Mouse (Mus musculus) CH12.LX (cell line): ENCODE results near the gene Fam198a. TPM values are rescaled to one million over a fixed set of nuclear protein-coding genes. Genes with fewer than 3 reads are reported as not detected.
A peak's percentile ranks its signal among the peaks of the same experiment; 100 is the strongest.

Experiments
- DNase-seq: peaks from one replicate; pipeline ENCODE4 v3.0.0-alpha.2; 2013; ENCODE audit errors: extremely low read depth
- H3K27ac ChIP-seq: 2 replicates; pipeline ENCODE4 v1.5.1; 2012; ENCODE audit warnings: low read depth, mild to moderate bottlenecking, control low read depth, moderate library complexity; ENCODE audit not compliant: insufficient read depth
- H3K27me3 ChIP-seq: replicated peaks from 2 replicates; pipeline ENCODE3; 2012; ENCODE audit warnings: inconsistent platforms
- H3K36me3 ChIP-seq, 2 experiments: replicated peaks in 1 of 2; 2 replicates each; pipeline versions ENCODE3 to v1.6.1; 2012; ENCODE audit warnings: inconsistent platforms in 1 of 2, low read length in 1 of 2, mild to moderate bottlenecking in 1 of 2, mixed read lengths in 1 of 2, moderate library complexity in 1 of 2; ENCODE audit not compliant: control insufficient read depth in 1 of 2, insufficient read depth in 1 of 2
- H3K4me1 ChIP-seq, 2 experiments: 2 replicates each; pipeline ENCODE4 v1.6.1; 2012; ENCODE audit warnings: inconsistent platforms in 1 of 2, moderate library complexity in 1 of 2; ENCODE audit not compliant: insufficient read depth in 2 of 2, control insufficient read depth in 1 of 2
- H3K4me2 ChIP-seq: 2 replicates; pipeline ENCODE4 v1.6.1; 2012; ENCODE audit warnings: low read depth, mild to moderate bottlenecking, control low read depth; ENCODE audit not compliant: poor library complexity, insufficient read depth, severe bottlenecking
- H3K4me3 ChIP-seq, 3 experiments: fragments of 150-350 bp in 1 of 3; sonication (generic) in 1 of 3; replicated peaks in 1 of 3; 2 replicates each; pipeline versions ENCODE3 to v1.5.1; 2011 to 2012; ENCODE audit warnings: low read depth in 2 of 3, low read length in 2 of 3, mild to moderate bottlenecking in 2 of 3, moderate library complexity in 2 of 3, control low read depth in 1 of 3, improper control_type of control experiment in 1 of 3, inconsistent platforms in 1 of 3, mixed read lengths in 1 of 3; ENCODE audit not compliant: poor library complexity in 1 of 3
- H3K79me2 ChIP-seq: replicated peaks from 2 replicates; pipeline ENCODE4 v1.6.1; 2012; ENCODE audit warnings: mild to moderate bottlenecking, moderate library complexity; ENCODE audit not compliant: control insufficient read depth, poor library complexity, insufficient read depth, severe bottlenecking; ENCODE audit errors: extremely low read depth
- H3K9ac ChIP-seq: 2 replicates; pipeline ENCODE4 v1.6.1; 2012; ENCODE audit warnings: low read depth, mild to moderate bottlenecking, control low read depth, moderate library complexity; ENCODE audit not compliant: insufficient read depth
- H3K9me3 ChIP-seq: replicated peaks from 2 replicates; pipeline ENCODE3; 2012; ENCODE audit warnings: low read length, inconsistent platforms, mixed read lengths
- CHD2 ChIP-seq: IDR thresholded peaks from 2 replicates; pipeline ENCODE4 v1.6.1; 2011; ENCODE audit warnings: low read length, improper control_type of control experiment
- ETS1 ChIP-seq: conservative IDR thresholded peaks from 2 replicates; pipeline ENCODE4 v1.6.1; 2012; ENCODE audit warnings: low read depth, mild to moderate bottlenecking, inconsistent platforms, low read length, improper control_type of control experiment, moderate library complexity
- IRF4 ChIP-seq: IDR thresholded peaks from 2 replicates; pipeline ENCODE4 v1.6.1; 2014; ENCODE audit warnings: low read depth, mild to moderate bottlenecking, inconsistent platforms, low read length, improper control_type of control experiment
- JUND ChIP-seq: conservative IDR thresholded peaks from 2 replicates; pipeline ENCODE4 v1.6.1; 2011; ENCODE audit warnings: low read depth, low read length, improper control_type of control experiment
- KAT2A ChIP-seq: IDR thresholded peaks from 2 replicates; pipeline ENCODE4 v1.6.1; 2012; ENCODE audit warnings: low read length, improper control_type of control experiment, inconsistent platforms; ENCODE audit not compliant: insufficient replicate concordance
- MAFK ChIP-seq: IDR thresholded peaks from 2 replicates; pipeline ENCODE4 v1.6.1; 2011; ENCODE audit warnings: low read length, improper control_type of control experiment; ENCODE audit not compliant: insufficient replicate concordance
- MEF2A ChIP-seq: IDR thresholded peaks from 2 replicates; pipeline ENCODE4 v1.6.1; 2014; ENCODE audit warnings: low read depth, mild to moderate bottlenecking, inconsistent platforms, low read length, improper control_type of control experiment, borderline replicate concordance
- MXI1 ChIP-seq: IDR thresholded peaks from 2 replicates; pipeline ENCODE4 v1.6.1; 2011; ENCODE audit warnings: mild to moderate bottlenecking, low read depth, low read length, improper control_type of control experiment
- NRF1 ChIP-seq: IDR thresholded peaks from 2 replicates; pipeline ENCODE4 v1.6.1; 2014; ENCODE audit warnings: low read depth, mild to moderate bottlenecking, inconsistent platforms, low read length, improper control_type of control experiment, moderate library complexity
- POLR2A ChIP-seq: IDR thresholded peaks from 2 replicates; pipeline ENCODE4 v1.6.1; 2011; ENCODE audit warnings: low read depth, mild to moderate bottlenecking, improper control_type of control experiment, low read length
- POLR2AphosphoS2 ChIP-seq: IDR thresholded peaks from 2 replicates; pipeline ENCODE4 v1.6.1; 2011; ENCODE audit warnings: low read depth, low read length, improper control_type of control experiment
- TCF12 ChIP-seq: IDR thresholded peaks from 2 replicates; pipeline ENCODE4 v1.6.1; 2014; ENCODE audit warnings: low read depth, mild to moderate bottlenecking, inconsistent platforms, low read length, improper control_type of control experiment
- UBTF ChIP-seq: IDR thresholded peaks from 2 replicates; pipeline ENCODE4 v1.6.1; 2012; ENCODE audit warnings: low read depth, mild to moderate bottlenecking, inconsistent platforms, low read length, improper control_type of control experiment, moderate library complexity
- USF1 ChIP-seq: IDR thresholded peaks from 2 replicates; pipeline ENCODE4 v1.6.1; 2014; ENCODE audit warnings: low read depth, mild to moderate bottlenecking, inconsistent platforms, low read length, improper control_type of control experiment
- ZNF384 ChIP-seq: IDR thresholded peaks from 2 replicates; pipeline ENCODE4 v1.6.1; 2012; ENCODE audit warnings: low read depth, low read length, improper control_type of control experiment, inconsistent platforms
- dilution Hi-C: fragments of 300-500 bp; cut with MboI; formaldehyde crosslinking; loops from 2 replicates; pipeline ENCODE4 v1.14.3; 2020; ENCODE audit warnings: low sequenced_read_pairs; ENCODE audit not compliant: extremely low pct_unique_long_range_greater_than_20kb, extremely low pct_ligation_motif_present
- in situ Hi-C: fragments of 300-500 bp; cut with MboI; formaldehyde crosslinking; loops from 3 replicates; pipeline ENCODE4 v1.14.3; 2019; ENCODE audit warnings: low sequenced_read_pairs, low pct_ligation_motif_present, low pct_unique_long_range_greater_than_20kb, mixed read lengths
- polyA plus RNA-seq: library from polyadenylated mRNA; unstranded; fragments of >175 nt; gene quantifications from 2 replicates; pipeline ENCODE4 v1.2.1, GENCODE M21; 2012; ENCODE audit warnings: low read depth; ENCODE audit not compliant: insufficient read length
- total RNA-seq, 2 experiments: library from RNA; depleted of rRNA; stranded (reverse); fragments of 300-350 nt in 1 of 2; fragments of >200 nt in 1 of 2; gene quantifications; 2 replicates each; pipeline ENCODE4 v1.2.3; 2012 to 2014

Gene Fam198a
- total and polyA plus RNA-seq, 3 experiments, result 0.40 to 0.93 (median 0.59) TPM

- TF ChIP-seq POLR2A (no peak), KAT2A (no peak), CHD2 (no peak), NRF1 (no peak), ETS1 (no peak), MXI1 (no peak), USF1 (no peak), MEF2A (no peak), JUND (no peak), MAFK (no peak)
- no peaks in the 10 kb centered on the region for H3K79me2 ChIP-seq
- no peak overlapping the region for H3K4me2 ChIP-seq
- in situ Hi-C loops (loop anchor here (25.0 kb wide), 1 partner anchor 488 kb away; the partner anchor contains the start of gene Cck), dilution Hi-C loops (no loop called here)
- H3K36me3 ChIP-seq, result no peaks in the 10 kb centered on the region
- no peaks in the 10 kb centered on the region for H3K9me3 ChIP-seq
- no peak overlapping the region for H3K9ac ChIP-seq
- peaks cover 0 to 2% of the 10 kb centered on the region in 2 experiments; a peak in 2 of 4 replicates for H3K4me1 ChIP-seq
- H3K27ac ChIP-seq, result no peak overlapping the region
- H3K4me3 ChIP-seq, result no peak overlapping the region
- DNase-seq, result no peak
- H3K27me3 ChIP-seq, result peaks cover 7% of the 10 kb centered on the region
Observed at GRCm38 (mm10) chr9:121975321-121975720, 24.5 kb downstream of the Fam198a start.

GRCm38 (mm10) chr9:121981046-121981445, 30.3 kb downstream of the Fam198a start:
- Histone ChIP-seq H3K4me1 (peaks cover 14 to 42% of the 10 kb centered on the region in 2 experiments), H3K27me3 (peaks cover 10% of the 10 kb centered on the region), H3K79me2 (no peaks in the 10 kb centered on the region), H3K27ac (no peak overlapping the region), H3K4me2 (0 out of 2 replicates have a peak overlapping the region, but pooled peaks have one; percentile 9), H3K9ac (no peak overlapping the region), H3K4me3 (no peak overlapping the region), H3K36me3 (no peaks in the 10 kb centered on the region), H3K9me3 (no peaks in the 10 kb centered on the region)
- dilution Hi-C loops, result no loop called here
- in situ Hi-C loops, result loop anchor here (5.0 to 25.0 kb wide), 4 partner anchors 34 to 494 kb away; partner anchors contain the start of gene Cck
- TF ChIP-seq IRF4, result 0 out of 2 replicates have a peak, but pooled peaks have one; percentile 53
- 0 out of 2 replicates have a peak, but pooled peaks have one; percentile 39 for TF ChIP-seq ETS1
- no peak for TF ChIP-seq UBTF
- TF ChIP-seq POLR2AphosphoS2, result no peak
- peak; percentile 56; the same call in 1 of the 2 replicates for TF ChIP-seq ZNF384
- no peak for TF ChIP-seq TCF12
- peak; percentile 80 for DNase-seq
